Mouse (Mus musculus) activated CD4-positive, CD25-positive, alpha-beta regulatory T cell, adult 9 weeks (primary cell): Measurements from ENCODE around the gene Gapdhs. TPM values are rescaled to one million over a fixed set of nuclear protein-coding genes. Genes with fewer than 3 reads are reported as not detected.

Source experiments
- polyA plus RNA-seq: library from polyadenylated mRNA; unstranded; fragments of 100-300 nt; shearing (Covaris generic); gene quantifications from one replicate; pipeline ENCODE4 v1.2.1, GENCODE M21; 2017

Gene Gapdhs
- polyA plus RNA-seq, result 0.32 TPM

DNA sequence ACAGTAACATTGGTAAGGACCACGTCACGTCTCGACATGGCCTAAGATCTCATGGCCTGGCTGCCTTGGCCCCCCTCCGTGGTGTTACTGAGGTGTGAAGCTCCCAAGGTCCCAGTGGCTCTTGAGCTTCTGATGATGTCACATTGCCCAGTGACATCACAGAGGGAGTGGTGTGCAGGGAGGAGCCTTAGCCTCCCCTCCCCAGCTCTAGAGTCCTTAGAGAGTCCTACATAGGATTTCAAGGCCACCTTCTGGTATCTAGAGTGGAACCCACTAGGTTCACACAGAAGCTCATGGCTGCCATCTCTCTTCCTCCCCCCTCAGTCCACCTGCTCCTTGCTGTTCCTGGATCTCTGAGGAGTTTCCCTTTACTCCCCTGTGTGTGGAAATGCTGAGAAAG is at the start of gene Gapdhs:
TSS of gene Gapdhs (minus strand) at position 65 of the 400 bp plus-strand sequence.

GRCm38 (mm10) chr7:30787377-30788022 is 44.0 kb upstream of the Gapdhs start, which contains the start of gene Krtdap:
Gene Krtdap, plus strand, starts transcription at chr7:30787896.

DNA sequence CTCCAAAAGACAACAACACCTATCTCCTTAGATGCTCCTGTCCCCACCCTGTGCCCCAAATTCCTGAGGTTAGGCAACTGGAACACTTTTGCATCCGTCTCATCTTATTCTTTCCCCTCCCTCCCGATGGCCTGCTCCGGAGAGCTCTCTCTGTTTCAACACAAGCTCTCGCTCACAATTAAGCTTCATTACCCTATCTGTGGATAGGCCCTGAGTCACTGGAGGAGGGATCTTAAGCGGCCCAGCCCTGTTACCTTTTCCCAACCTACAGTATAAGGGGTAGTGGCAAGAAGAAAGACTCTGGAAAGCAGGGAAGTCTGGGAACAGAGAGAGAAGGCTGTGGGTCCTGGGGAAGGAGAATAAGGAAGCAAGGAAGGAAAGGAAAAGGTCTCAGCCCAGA is 20.0 kb upstream of the Gapdhs start, which contains the start of gene Dmkn:
TSS of gene Dmkn (plus strand) at position 301 of the 400 bp plus-strand sequence.

GRCm38 (mm10) chr7:30751086-30751669 is 7.7 kb upstream of the Gapdhs start, which contains the start of gene Sbsn:
Gene Sbsn, plus strand, starts transcription at chr7:30751471.

DNA sequence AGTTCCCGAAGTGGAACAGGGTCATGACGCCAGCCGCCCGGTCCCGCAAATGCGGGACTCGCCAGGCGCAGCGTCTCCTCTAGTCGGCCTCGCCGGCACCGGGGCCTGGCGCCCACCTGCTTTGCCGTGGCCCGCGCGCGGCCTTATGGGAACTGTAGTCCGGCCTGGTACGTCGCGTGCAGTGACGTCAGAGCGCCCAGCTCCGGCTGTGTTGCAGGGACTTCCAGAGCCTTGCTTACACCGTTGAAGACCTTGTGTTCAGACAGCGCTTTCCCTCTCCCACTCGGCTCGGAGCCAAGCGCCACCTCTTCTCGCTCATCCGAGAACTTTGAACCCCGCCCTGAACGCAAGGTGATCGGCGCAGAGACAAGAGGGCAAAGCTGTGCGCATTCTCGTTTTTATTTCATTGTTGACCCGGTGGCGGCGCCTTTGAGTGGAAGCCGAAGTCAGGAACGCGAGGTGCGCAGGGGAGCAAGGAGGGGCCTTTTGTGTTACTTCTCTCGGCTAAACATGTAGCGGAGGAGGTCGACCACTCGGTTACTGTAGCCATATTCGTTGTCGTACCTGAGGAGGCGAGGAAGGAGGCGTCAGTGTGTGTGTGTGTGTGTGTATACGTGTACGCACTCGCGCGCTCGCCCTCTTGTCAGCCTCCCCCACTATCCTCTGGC is 14.0 kb downstream of the Gapdhs start, which contains the start of gene Tmem147:
TSS of gene Tmem147 (minus strand) at position 145 of the 668 bp plus-strand sequence.

GRCm38 (mm10) chr7:30711942-30712341 is 31.5 kb downstream of the Gapdhs start, which contains the start of gene Atp4a:
Gene Atp4a, plus strand, starts transcription at chr7:30712209.

DNA sequence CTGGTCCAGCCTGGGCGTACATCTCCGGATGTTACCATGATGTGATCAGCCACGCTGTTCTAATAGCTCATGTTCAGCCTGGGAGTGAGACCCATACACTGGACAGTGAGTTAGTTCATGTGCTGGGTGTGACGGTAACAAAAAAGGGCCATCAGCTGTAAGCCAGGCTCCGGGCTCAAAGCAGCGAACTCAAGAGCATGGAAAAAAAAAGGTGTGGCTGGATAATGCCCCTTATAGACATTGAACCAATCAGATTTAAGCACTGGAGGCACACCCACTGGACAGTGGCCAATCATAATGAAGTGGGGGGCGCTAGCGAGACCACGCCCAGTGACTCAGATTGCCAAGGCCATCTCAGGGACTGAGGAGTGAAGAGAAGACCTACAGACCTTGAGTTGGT is 44.9 kb downstream of the Gapdhs start, which contains the start of gene 2200002J24Rik:
TSS of gene 2200002J24Rik (plus strand) at position 338 of the 400 bp plus-strand sequence.

Other genes starting within 250 kb of the Gapdhs start
- 1.1 TPM for gene Arhgap33, start 208.6 kb downstream of the Gapdhs start, polyA plus RNA-seq
- gene Hspb6, start 191.5 kb downstream of the Gapdhs start, polyA plus RNA-seq, result 3.2 TPM
- gene Proser3, start 191.4 kb downstream of the Gapdhs start, polyA plus RNA-seq, result 10.4 TPM
- gene Lin37, start 183.8 kb downstream of the Gapdhs start, polyA plus RNA-seq, result 108 TPM
- gene U2af1l4, start 180.4 kb downstream of the Gapdhs start, polyA plus RNA-seq, result 42.0 TPM
- gene Gm49396, start 180.3 kb downstream of the Gapdhs start, polyA plus RNA-seq, result 105 TPM
- 242 TPM for gene Psenen, start 180.1 kb downstream of the Gapdhs start, polyA plus RNA-seq
- 243 TPM for gene Igflr1, start 178.3 kb downstream of the Gapdhs start, polyA plus RNA-seq
- 12.2 TPM for gene Kmt2b, start 155.0 kb downstream of the Gapdhs start, polyA plus RNA-seq
- 17.6 TPM for gene Zbtb32, start 144.8 kb downstream of the Gapdhs start, polyA plus RNA-seq
- gene Upk1a, start 130.8 kb downstream of the Gapdhs start, polyA plus RNA-seq, result 0.45 TPM
- 808 TPM for gene Cox6b1, start 117.5 kb downstream of the Gapdhs start, polyA plus RNA-seq
- not detected for gene Etv2, start 107.8 kb downstream of the Gapdhs start, polyA plus RNA-seq
- 206 TPM for gene Rbm42, start 93.4 kb downstream of the Gapdhs start, polyA plus RNA-seq
- gene Haus5, start 78.7 kb downstream of the Gapdhs start, polyA plus RNA-seq, result 31.3 TPM
- gene Pmis2, start 72.1 kb downstream of the Gapdhs start, polyA plus RNA-seq, result not detected
- not detected for gene 2200002J24Rik, start 44.8 kb downstream of the Gapdhs start, polyA plus RNA-seq
- gene Atp4a, start 31.5 kb downstream of the Gapdhs start, polyA plus RNA-seq, result not detected
- gene Tmem147, start 14.1 kb downstream of the Gapdhs start, polyA plus RNA-seq, result 109 TPM
- gene Sbsn, start 7.8 kb upstream of the Gapdhs start, polyA plus RNA-seq, result 1.5 TPM
- not detected for gene Dmkn, start 20.1 kb upstream of the Gapdhs start, polyA plus RNA-seq
- not detected for gene Krtdap, start 44.2 kb upstream of the Gapdhs start, polyA plus RNA-seq
- gene Ffar2, start 80.1 kb upstream of the Gapdhs start, polyA plus RNA-seq, result not detected
- not detected for gene Ffar3, start 112.5 kb upstream of the Gapdhs start, polyA plus RNA-seq
- not detected for gene Ffar1, start 117.9 kb upstream of the Gapdhs start, polyA plus RNA-seq
- gene Cd22, start 136.7 kb upstream of the Gapdhs start, polyA plus RNA-seq, result 16.4 TPM
- gene Mag, start 171.2 kb upstream of the Gapdhs start, polyA plus RNA-seq, result not detected
- not detected for gene Hamp2, start 181.0 kb upstream of the Gapdhs start, polyA plus RNA-seq
- gene Hamp, start 200.4 kb upstream of the Gapdhs start, polyA plus RNA-seq, result not detected
- 7.3 TPM for gene Usf2, start 213.1 kb upstream of the Gapdhs start, polyA plus RNA-seq
- 4.5 TPM for gene Lsr, start 229.8 kb upstream of the Gapdhs start, polyA plus RNA-seq
- 1.1 TPM for gene Fam187b, start 230.1 kb upstream of the Gapdhs start, polyA plus RNA-seq